Mouse (Mus musculus) hindbrain, postnatal 0 days (tissue): Measurements from ENCODE around the gene Tlcd2. TPM values are rescaled to one million over a fixed set of nuclear protein-coding genes. Genes with fewer than 3 reads are reported as not detected.
A peak's percentile ranks its signal among the peaks of the same experiment; 100 is the strongest.

ENCODE experiments used
- ATAC-seq: fragments of 200-750 bp; cut with Nextera tagmentation; 2 replicates; pipeline ENCODE4 v1.8.0; 2017; ENCODE audit warnings: mild to moderate bottlenecking, moderate TSS enrichment, moderate library complexity
- DNase-seq: peaks from one replicate; pipeline ENCODE4 v3.0.0-alpha.2; 2015; ENCODE audit warnings: low spot score
- H3K27ac ChIP-seq: fragments of 300-500 bp; sonication (generic); 2 replicates; pipeline ENCODE4 v1.5.1; 2014; ENCODE audit warnings: mild to moderate bottlenecking
- H3K27me3 ChIP-seq: fragments of 300-500 bp; sonication (generic); 2 replicates; pipeline ENCODE4 v1.6.1; 2014; ENCODE audit warnings: low read length, mixed read lengths; ENCODE audit not compliant: insufficient read depth
- H3K36me3 ChIP-seq: fragments of 300-500 bp; sonication (generic); 2 replicates; pipeline ENCODE4 v1.6.1; 2014; ENCODE audit warnings: low read length, mixed read lengths; ENCODE audit not compliant: insufficient read depth
- H3K4me1 ChIP-seq: fragments of 300-500 bp; sonication (generic); 2 replicates; pipeline ENCODE4 v1.6.1; 2014; ENCODE audit warnings: antibody characterized with exemption, low read length, mixed read lengths; ENCODE audit not compliant: insufficient read depth
- H3K4me2 ChIP-seq: fragments of 300-500 bp; sonication (generic); 2 replicates; pipeline ENCODE4 v1.6.1; 2014; ENCODE audit warnings: low read depth, mild to moderate bottlenecking, low read length, moderate library complexity, mixed read lengths
- H3K4me3 ChIP-seq: fragments of 300-500 bp; sonication (generic); 2 replicates; pipeline ENCODE4 v1.5.1; 2014; ENCODE audit warnings: low read length
- H3K9ac ChIP-seq: fragments of 300-500 bp; sonication (generic); replicated peaks from 2 replicates; pipeline ENCODE4 v1.6.1; 2014; ENCODE audit warnings: mild to moderate bottlenecking, low read length, moderate library complexity, mixed read lengths
- H3K9me3 ChIP-seq: fragments of 300-500 bp; sonication (generic); 2 replicates; pipeline ENCODE4 v1.6.1; 2016; ENCODE audit warnings: low read length, mixed read lengths
- CTCF ChIP-seq: IDR thresholded peaks from 2 replicates; pipeline ENCODE4 v1.5.1; 2016; ENCODE audit warnings: antibody characterized with exemption, control low read depth, low read depth
- WGBS: fragments of 180-500 bp; shearing (Covaris S2); extraction: QIAGEN DNeasy Blood & Tissue Kit; methylation state at CpG from one replicate; pipeline ENCODE4 v1.1.7; 2014; 5-methylcytosine and 5-hydroxymethylcytosine counted together
- microRNA counts: library from miRNA; unstranded; fragments of <30 nt; microRNA quantifications from one replicate; lab custom pipeline; 2015
- microRNA-seq, 2 experiments: library from miRNA; unstranded; fragments of <30 nt; microRNA quantifications; one replicate each; pipeline ENCODE4; 2016
- polyA plus RNA-seq: library from polyadenylated mRNA; unstranded; fragments of >200 nt; fragmentation: Nextera tagmentation; extraction: Ambion mirVana; gene quantifications from 2 replicates; pipeline ENCODE4 v1.2.1, GENCODE M21; 2015
- total RNA-seq: library from RNA; depleted of rRNA; stranded (reverse); fragments of >200 nt; gene quantifications from 2 replicates; pipeline ENCODE4 v1.2.3, GENCODE M21; 2014; rRNA removed

Tlcd2 gene
- total and polyA plus RNA-seq, 2 experiments from 2014 or later = 1.0 to 1.5 TPM

- 78% methylated on average over 6 of the region's 6 CpGs for WGBS
- Histone ChIP-seq H3K9ac (no peak overlapping the region), H3K4me2 (no peak overlapping the region), H3K27me3 (no peaks in the 10 kb centered on the region), H3K27ac (peak overlapping the region; percentile 87; the same call in 1 of the 2 replicates), H3K36me3 (peaks cover 33% of the 10 kb centered on the region), H3K4me1 (peaks cover 9% of the 10 kb centered on the region), H3K4me3 (no peak overlapping the region), H3K9me3 (no peaks in the 10 kb centered on the region)
- no peak for ATAC-seq
- DNase-seq = no peak
- TF ChIP-seq CTCF = no peak
These were observed 49.7 kb downstream of the Tlcd2 start for GRCm38 (mm10) chr11:75511213-75511612.

- Histone ChIP-seq H3K36me3 (peaks cover 25% of the 10 kb centered on the region), H3K4me3 (no peak overlapping the region), H3K4me1 (peaks cover 9% of the 10 kb centered on the region), H3K4me2 (no peak overlapping the region), H3K9ac (no peak overlapping the region), H3K9me3 (no peaks in the 10 kb centered on the region), H3K27me3 (no peaks in the 10 kb centered on the region), H3K27ac (no peak overlapping the region)
- 78% methylated on average over 9 of the region's 9 CpGs for WGBS
- no peak for TF ChIP-seq CTCF
- DNase-seq (no peak), ATAC-seq (no peak)
These were observed 50.9 kb downstream of the Tlcd2 start for GRCm38 (mm10) chr11:75512301-75513018.

GRCm38 (mm10) chr11:75513336-75513735 is 51.8 kb downstream of the Tlcd2 start, which contains the start of gene Scarf1:
Gene Scarf1, plus strand, starts transcription at chr11:75513540.
- H3K9ac ChIP-seq = no peak within 1 kb of the TSS
- peak within 1 kb of the TSS; percentile 16 for H3K4me2 ChIP-seq
- no peak for ATAC-seq
- peaks cover 17% of the 10 kb centered on the region; the same call in 1 of the 2 replicates for H3K36me3 ChIP-seq
- H3K4me1 ChIP-seq = peaks cover 9% of the 10 kb centered on the region
- H3K27ac ChIP-seq = no peak within 1 kb of the TSS
- H3K9me3 ChIP-seq = no peaks in the 10 kb centered on the region
- no peaks in the 10 kb centered on the region for H3K27me3 ChIP-seq
- no peak within 1 kb of the TSS for H3K4me3 ChIP-seq
- no peak for DNase-seq
- 56% methylated on average over 8 of the region's 8 CpGs for WGBS
- no peak for TF ChIP-seq CTCF

- no peak overlapping the region for H3K27ac ChIP-seq
- H3K27me3 ChIP-seq = no peaks in the 10 kb centered on the region
- ATAC-seq (no peak), DNase-seq (no peak)
- no peaks in the 10 kb centered on the region for H3K4me1 ChIP-seq
- H3K4me3 ChIP-seq = no peak overlapping the region
- no peak overlapping the region for H3K4me2 ChIP-seq
- H3K36me3 ChIP-seq = peaks cover 3% of the 10 kb centered on the region; the same call in 1 of the 2 replicates
- H3K9me3 ChIP-seq = no peaks in the 10 kb centered on the region
- no peak for TF ChIP-seq CTCF
- 90% methylated on average over 25 of the region's 25 CpGs for WGBS
- no peak overlapping the region for H3K9ac ChIP-seq
These were observed 53.7 kb downstream of the Tlcd2 start for GRCm38 (mm10) chr11:75515186-75515585.

- Histone ChIP-seq H3K27me3 (no peaks in the 10 kb centered on the region), H3K36me3 (no peaks in the 10 kb centered on the region), H3K9me3 (no peaks in the 10 kb centered on the region), H3K4me3 (no peak overlapping the region), H3K27ac (no peak overlapping the region), H3K4me2 (no peak overlapping the region), H3K4me1 (no peaks in the 10 kb centered on the region), H3K9ac (no peak overlapping the region)
- ATAC-seq (no peak), DNase-seq (no peak)
- WGBS = 74% methylated on average over 15 of the region's 15 CpGs
- no peak for TF ChIP-seq CTCF
These were observed 58.5 kb downstream of the Tlcd2 start for GRCm38 (mm10) chr11:75519834-75520633.

MicroRNA genes within 50 kb of the gene (microRNA counts, 519-probe panel; counts per million panel counts)
- microRNA mmu-miR-22 (lab: Ali Mortazavi, UCI) = 5,652 counts per million, percentile 92 among the panel's probes with 10 or more counts

Small RNA genes lying within 50 kb of the gene (microRNA-seq; reads per million reads assigned to microRNA genes)
- 12,578 to 14,562 reads per million in 2 experiments for gene Mir22

Other genes with a start within 250 kb of the Tlcd2 start
- gene Rpa1, start 113.4 kb upstream of the Tlcd2 start, total RNA-seq = 66.9 and 105 TPM in 2 replicates
- gene Rpa1, start 113.4 kb upstream of the Tlcd2 start, polyA plus RNA-seq = 51.1 and 55.5 TPM in 2 replicates
- gene Smyd4, start 113.3 kb upstream of the Tlcd2 start, total RNA-seq = 12.7 and 14.1 TPM in 2 replicates
- 17.1 and 17.7 TPM in 2 replicates for gene Smyd4, start 113.3 kb upstream of the Tlcd2 start, polyA plus RNA-seq
- 56.6 and 57.6 TPM in 2 replicates for gene Serpinf1, start 39.0 kb upstream of the Tlcd2 start, total RNA-seq
- 41.5 and 47.1 TPM in 2 replicates for gene Serpinf1, start 39.0 kb upstream of the Tlcd2 start, polyA plus RNA-seq
- 0.05 TPM in 1 of 2 replicates, not detected in the other for gene Serpinf2, start 22.1 kb upstream of the Tlcd2 start, total RNA-seq
- not detected in 2 replicates for gene Serpinf2, start 22.1 kb upstream of the Tlcd2 start, polyA plus RNA-seq
- 19.4 and 20.4 TPM in 2 replicates for gene Wdr81, start 7.0 kb upstream of the Tlcd2 start, total RNA-seq
- 3.9 and 4.1 TPM in 2 replicates for gene Wdr81, start 7.0 kb upstream of the Tlcd2 start, polyA plus RNA-seq
- 118 and 126 TPM in 2 replicates for gene Prpf8, start 25.1 kb downstream of the Tlcd2 start, total RNA-seq
- 25.9 and 29.4 TPM in 2 replicates for gene Prpf8, start 25.1 kb downstream of the Tlcd2 start, polyA plus RNA-seq
- 3.9 and 6.6 TPM in 2 replicates for gene Rilp, start 48.4 kb downstream of the Tlcd2 start, total RNA-seq
- gene Rilp, start 48.4 kb downstream of the Tlcd2 start, polyA plus RNA-seq = 7.3 and 7.6 TPM in 2 replicates
- gene Scarf1, start 51.8 kb downstream of the Tlcd2 start, total RNA-seq = 3.3 and 3.7 TPM in 2 replicates
- gene Scarf1, start 51.8 kb downstream of the Tlcd2 start, polyA plus RNA-seq = 3.5 and 3.6 TPM in 2 replicates
- gene Slc43a2, start 70.0 kb downstream of the Tlcd2 start, total RNA-seq = 31.3 and 36.2 TPM in 2 replicates
- gene Slc43a2, start 70.0 kb downstream of the Tlcd2 start, polyA plus RNA-seq = 17.2 and 17.8 TPM in 2 replicates
- gene Pitpna, start 126.4 kb downstream of the Tlcd2 start, total RNA-seq = 90.7 and 91.4 TPM in 2 replicates
- 95.9 and 109 TPM in 2 replicates for gene Pitpna, start 126.4 kb downstream of the Tlcd2 start, polyA plus RNA-seq
- 52.1 and 53.2 TPM in 2 replicates for gene Inpp5k, start 169.3 kb downstream of the Tlcd2 start, total RNA-seq
- 38.8 and 43.9 TPM in 2 replicates for gene Inpp5k, start 169.3 kb downstream of the Tlcd2 start, polyA plus RNA-seq
- gene Myo1c, start 188.8 kb downstream of the Tlcd2 start, total RNA-seq = 20.5 and 22.4 TPM in 2 replicates
- gene Myo1c, start 188.8 kb downstream of the Tlcd2 start, polyA plus RNA-seq = 9.3 and 9.5 TPM in 2 replicates
- 83.3 and 111 TPM in 2 replicates for gene Crk, start 217.5 kb downstream of the Tlcd2 start, total RNA-seq
- gene Crk, start 217.5 kb downstream of the Tlcd2 start, polyA plus RNA-seq = 82.3 and 82.5 TPM in 2 replicates